Mouse (Mus musculus): Measurements from ENCODE around the gene Plcxd3.

Plcxd3 gene

GRCm38 (mm10) chr15:4375423-4376220, at the start of gene Plcxd3:
Gene Plcxd3, plus strand, starts transcription at chr15:4375491.
- DNase-seq, result peak; percentile 92

GRCm38 (mm10) chr15:4331867-4332266, 43.4 kb upstream of the Plcxd3 start:
- DNase-seq, result no peak

DNA sequence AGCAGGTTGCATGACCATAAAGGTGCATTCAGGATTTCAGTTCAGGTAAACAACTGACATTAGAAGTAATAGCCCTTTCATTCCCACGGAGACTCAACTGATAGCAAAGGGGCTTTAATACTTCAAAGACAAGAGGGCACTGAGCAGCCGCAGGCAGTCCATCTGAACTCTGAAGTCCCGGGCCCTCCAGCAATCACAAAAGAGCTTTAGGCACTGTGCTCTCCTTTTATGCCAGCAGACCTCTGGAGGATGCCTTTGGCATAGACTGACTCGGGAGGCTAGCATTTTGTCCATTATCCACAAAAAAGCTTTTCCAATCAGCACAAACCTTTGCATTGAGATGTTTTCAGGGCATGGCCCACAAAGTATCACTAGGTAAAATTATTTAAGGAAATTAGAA, 33.7 kb upstream of the Plcxd3 start:
- no peak for DNase-seq

- peak; percentile 65 for DNase-seq
Measured at GRCm38 (mm10) chr15:4348816-4349553, 26.3 kb upstream of the Plcxd3 start.

DNA sequence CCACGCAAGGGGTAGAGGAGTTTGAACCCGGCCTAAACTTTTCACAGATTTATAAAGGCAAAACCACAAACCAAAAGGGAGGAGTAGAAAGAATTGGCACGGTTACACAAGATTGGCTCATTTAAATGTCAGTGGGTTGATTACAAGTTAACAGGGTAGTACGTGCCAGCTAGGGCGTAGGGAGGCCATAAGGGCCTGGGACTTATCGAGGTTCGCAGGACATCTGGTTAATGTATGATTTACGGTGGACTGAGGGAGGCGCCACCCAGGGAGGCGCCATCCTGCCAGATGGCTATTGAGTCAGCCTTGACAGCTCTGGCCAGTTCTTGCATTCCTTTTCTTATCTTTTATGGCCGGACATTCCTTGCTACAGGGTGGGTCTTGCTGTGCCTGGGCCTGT, 18.9 kb upstream of the Plcxd3 start:
- peak; percentile 96 for DNase-seq

DNA sequence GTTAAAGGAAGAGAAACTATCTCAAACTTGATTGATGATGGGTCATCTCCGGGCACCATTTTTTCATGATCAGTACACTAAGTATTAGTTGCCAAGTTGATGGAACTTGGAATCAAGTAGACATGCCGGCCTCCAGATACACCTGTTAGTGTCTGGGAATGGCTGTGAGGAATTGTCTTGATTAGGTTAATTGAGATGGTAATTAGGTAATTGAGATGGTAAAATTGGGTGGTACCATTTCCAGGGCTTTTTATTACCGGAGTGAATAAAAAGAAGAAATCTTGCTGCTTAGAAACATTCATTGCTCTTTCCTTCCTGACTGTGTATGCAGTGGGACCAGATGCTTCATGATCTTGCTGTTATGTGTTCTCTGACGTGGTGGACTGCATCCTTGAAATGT, 17.6 kb upstream of the Plcxd3 start:
- DNase-seq, result peak; percentile 15

DNA sequence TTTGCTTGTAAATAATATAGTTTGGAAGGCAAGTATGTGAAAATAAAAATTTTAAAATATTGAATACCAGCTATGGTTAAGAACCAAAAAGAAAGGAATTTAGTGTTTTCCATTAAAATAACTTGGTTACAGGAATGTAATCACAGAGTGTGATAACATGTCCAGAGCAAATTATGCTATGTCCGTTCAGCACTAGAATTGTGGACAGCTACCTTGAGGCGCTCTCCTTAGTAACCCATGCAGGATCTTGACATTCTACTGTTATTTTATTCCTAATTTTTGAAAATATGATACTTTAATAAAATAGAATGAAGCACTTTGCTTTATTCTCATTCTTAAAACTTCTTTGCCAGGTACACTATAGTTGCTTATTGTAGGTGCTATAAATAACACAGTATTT, 7.5 kb upstream of the Plcxd3 start:
- DNase-seq, result peak; percentile 5

GRCm38 (mm10) chr15:4374453-4374990, 769 bp upstream of the Plcxd3 start:
- peak; percentile 66 for DNase-seq

DNA sequence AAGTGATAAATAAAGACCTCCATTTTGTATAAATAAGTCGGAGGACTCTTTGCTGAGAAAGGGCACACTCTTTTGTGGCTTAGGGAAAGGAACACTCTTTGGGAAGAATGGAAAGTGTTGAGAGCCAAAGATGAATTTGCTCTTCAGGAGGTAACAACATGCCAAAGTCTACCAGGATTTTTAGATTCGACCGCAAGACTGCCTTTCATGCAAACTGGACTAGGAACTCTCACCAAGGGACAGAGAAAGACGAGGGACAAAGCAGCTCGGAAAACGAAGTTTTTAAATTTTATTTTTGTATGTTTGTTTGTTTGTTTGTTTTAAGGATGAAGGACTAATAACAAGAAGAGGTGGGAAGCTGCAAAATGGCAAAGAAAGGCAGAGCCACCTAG, 264 bp upstream of the Plcxd3 start:
- no peak for DNase-seq

DNA sequence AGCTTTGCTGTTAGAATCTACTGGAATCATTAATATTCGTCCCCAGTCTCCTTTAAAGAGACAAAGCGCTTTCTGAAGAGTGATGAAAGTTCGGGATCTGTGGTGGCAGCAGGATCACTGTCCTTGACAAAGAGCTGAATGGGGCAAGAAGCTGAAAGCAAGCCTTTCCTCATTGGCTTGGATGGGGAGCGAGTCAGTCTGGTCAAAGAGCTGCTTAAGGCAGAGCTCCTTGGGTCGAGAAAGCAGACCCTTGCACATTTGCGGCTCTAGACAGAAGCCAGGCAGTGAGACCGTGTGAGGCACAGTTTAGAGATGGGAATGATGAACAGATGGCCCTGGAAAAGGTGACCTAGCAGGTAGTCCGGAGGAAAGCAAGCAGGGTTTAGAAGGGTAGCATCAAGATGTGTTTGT, 935 bp downstream of the Plcxd3 start:
- peak; percentile 86 for DNase-seq

DNA sequence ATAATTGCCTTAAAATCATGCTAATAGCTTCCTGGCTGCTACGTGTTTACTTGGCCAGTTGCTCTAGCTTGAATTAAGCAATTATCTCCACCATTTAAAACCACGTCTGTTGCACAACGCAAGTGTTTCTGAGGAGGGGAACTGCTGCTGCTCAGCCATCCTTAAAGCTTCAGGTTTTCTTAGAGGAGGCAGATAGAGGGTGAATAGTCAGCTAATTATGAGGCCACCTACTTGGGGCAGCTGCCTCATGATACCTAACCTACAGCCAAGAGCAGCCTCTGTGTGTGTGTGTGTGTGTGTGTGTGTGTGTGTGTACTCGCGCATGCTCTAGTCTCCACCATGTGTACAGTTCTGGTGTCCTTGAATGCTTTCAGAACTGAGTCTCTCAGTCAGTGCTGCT, 3.5 kb downstream of the Plcxd3 start:
- peak; percentile 28 for DNase-seq

- no peak for DNase-seq
Measured at GRCm38 (mm10) chr15:4387774-4388173, 12.5 kb downstream of the Plcxd3 start.

DNA sequence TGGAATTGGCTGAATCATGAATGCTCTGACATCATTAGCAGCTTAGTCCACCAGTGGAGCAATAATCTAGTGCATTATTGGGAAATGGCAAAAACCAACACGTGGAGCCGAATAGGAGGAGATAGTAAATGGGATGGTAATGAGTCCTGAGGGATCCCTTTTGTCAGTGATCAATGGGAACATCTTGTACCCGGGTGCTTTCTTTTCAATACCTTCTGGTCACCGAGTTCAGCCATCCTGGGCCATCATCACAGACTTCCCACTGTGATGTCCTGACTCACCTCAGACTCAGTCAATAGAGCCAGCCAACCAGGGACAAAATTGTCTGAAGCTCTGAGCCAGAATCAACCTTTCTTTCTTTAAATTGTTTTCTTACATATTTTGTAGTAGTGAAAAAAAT, 24.8 kb downstream of the Plcxd3 start:
- DNase-seq, result no peak

DNA sequence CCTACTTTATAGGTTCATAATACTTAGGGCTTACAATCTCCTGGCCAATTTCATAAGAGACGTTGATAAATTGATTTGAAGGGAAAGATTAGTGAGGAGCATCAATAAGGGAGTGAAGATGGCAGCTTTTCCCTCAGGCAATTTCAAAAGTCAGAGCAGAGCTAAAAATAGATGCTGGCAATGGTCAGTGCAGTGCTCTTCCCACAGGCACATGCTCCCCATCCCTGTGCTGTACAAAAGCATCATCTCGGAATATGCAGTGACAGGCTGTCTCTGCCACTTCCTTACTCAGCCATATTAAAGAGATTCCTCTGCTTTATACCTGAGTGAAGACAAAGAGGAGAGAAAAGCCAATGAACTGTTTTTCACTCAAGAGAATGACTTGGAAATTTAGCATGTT, 36.0 kb downstream of the Plcxd3 start:
- DNase-seq, result no peak

DNA sequence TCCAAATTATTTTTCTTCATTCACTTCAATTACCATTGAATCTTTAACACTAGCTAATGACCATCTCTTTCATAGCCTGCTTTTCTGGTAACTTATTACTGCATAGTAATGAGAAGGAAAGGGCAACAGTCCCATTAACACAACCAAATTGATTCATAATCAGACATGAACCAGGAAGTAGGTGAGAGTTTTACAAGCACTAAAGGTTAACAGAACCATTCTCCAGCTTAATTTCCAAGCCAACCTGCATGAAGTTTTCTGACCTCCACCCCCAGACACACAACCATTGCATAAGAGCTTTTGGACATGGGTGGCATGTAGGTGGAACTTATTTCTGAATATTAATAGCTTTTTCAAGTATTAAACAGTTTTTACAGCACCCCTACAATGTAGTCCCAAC, 64.8 kb downstream of the Plcxd3 start:
- DNase-seq, result no peak

DNA sequence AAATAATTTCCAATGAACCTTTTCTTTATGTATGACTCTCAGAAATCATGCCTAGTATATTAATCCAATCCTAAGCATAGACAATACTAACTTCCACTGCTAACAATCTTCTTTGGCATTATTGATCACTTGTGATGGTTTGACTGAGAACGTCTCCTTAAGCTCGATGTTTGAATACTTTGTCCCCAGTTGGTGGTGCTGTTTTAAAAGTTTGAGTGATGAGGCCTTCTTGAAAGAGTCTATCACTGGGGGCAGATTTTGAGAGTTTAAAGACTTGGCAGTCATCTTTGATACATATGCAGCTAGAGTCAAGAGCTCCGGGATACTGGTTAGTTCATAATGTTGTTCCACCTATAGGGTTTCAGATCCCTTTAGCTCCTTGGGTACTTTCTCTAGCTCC, 120.9 kb downstream of the Plcxd3 start:
- DNase-seq, result no peak

GRCm38 (mm10) chr15:4496984-4497383, 121.7 kb downstream of the Plcxd3 start:
- DNase-seq, result no peak

DNA sequence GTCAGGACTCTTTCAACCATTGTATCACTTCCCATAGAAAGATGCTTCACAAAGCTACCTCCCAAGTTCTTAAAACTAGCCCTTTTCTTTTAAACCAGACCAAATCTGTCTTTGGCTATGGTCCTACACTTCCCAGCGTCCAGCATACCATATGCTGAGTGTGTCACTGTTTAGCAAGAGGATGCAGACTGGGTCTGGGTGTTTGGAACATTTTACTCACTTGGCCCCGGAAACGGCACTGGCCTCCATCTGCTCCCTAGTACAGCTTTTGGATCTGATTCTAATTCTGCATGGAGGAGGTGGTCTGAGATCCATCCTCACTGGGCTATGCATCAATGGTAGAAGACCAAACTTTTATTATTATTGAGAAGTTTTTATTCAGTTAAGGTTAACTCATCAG, 122.7 kb downstream of the Plcxd3 start:
- no peak for DNase-seq

DNA sequence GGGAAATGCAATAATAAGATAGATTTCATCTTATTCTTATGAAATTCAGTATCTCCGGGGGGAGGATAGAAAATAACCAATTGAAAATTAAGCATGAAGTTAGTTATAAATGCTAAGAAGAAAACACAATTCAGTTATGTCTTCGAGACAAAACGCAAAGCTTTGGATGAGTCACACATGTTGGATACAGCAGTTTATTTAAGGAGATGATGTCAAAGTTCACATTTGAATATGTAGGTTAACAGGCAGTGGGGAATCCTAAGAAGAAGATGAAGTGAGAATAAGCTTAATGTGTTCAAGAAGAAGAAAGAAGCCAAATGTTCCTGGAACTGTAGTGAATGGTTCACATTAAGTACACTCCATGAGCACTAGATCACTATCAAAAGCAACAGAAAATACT, 128.1 kb downstream of the Plcxd3 start:
- DNase-seq, result no peak

- DNase-seq, result no peak
Measured at GRCm38 (mm10) chr15:4503826-4504225, 128.5 kb downstream of the Plcxd3 start.

- DNase-seq, result no peak
Measured at GRCm38 (mm10) chr15:4514724-4515123, 139.4 kb downstream of the Plcxd3 start.

DNA sequence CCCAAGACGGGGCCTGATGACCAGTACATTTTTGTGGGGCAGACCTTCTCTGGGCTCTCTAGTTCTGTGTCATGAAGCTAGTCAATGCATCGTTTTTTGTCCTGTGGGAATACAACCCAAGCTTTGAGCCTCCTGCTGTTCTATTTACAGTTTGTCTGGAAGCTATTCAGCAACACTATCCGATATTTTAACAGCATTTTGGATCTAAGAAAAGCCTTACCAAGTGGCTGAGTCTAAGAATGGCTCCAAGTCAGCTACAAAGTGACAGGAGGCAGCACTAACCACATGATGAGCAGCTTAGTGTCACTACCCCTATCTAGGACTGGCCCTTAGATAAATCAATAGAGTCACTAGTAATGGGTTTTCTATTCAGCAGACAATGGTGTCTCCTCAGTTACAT, 149.3 kb downstream of the Plcxd3 start:
- peak; percentile 12 for DNase-seq

DNA sequence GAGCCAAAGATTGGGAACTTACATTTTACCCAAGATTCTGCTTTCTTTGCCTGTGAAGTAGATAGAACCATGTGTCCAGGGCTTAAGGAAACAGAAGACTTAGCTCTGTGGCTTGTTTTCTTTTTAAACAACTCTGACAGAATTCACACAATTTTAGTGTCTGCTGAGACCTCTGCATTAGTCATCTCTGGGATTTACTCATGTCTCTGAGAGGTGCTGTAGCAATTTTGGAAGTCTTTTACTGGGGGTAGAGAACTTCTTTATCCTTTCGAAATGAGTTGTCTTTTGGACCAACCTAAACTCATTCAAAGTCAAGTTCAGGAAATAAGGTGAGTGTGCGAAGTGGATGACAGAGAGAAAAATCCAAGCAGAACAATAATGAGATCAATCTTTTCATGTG, 158.4 kb downstream of the Plcxd3 start:
- no peak for DNase-seq

DNA sequence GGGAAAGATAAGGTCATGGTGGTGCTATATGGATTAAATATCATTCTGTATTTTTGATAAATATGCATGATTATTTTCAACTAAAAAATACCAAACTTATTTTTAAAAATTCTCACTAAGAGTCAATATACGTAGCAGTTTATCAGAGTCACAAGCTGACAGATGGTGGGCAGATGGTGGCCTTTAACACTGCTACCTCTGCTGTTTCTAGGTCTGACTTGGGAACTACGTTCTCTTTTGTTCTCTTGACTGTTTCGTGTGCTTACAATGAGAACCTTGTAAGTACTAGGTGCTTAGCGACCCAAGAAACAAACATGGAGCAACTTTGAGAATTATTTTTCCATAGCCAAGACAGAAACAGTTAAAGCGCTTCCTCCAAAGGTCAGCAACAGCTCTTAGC, 183.8 kb downstream of the Plcxd3 start:
- DNase-seq, result no peak
